Mouse (Mus musculus): ENCODE measurements at regions not wholly inside any gene's neighbourhood (a gene's known extent, or its start where the extent isn't known, plus 50 kb on each side); places are given as distances from the start of the nearest gene placed in this dataset.

DNA sequence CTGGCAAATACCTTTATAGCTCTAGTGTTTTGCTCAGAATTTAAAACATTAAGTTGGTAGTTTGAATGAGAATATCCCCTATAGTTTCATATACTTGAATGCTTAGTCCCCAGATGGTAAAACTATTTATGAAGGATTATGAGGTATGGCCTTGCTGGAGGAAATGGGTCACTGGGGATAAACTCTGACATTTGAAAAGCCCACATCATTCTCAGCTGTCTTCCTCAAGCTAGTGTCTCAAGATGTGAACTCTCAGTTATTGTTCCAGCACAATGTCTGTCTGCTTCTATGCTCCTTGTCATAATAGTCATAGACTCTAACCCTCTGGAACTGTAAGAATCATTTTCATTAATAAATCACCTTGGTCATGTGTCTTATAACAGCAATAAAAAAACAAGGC, 2004.1 kb upstream of the Gm8797 start:
- DNase-seq (ENCODE audit: extremely low spot score, low read depth, low spot score): no peak

DNA sequence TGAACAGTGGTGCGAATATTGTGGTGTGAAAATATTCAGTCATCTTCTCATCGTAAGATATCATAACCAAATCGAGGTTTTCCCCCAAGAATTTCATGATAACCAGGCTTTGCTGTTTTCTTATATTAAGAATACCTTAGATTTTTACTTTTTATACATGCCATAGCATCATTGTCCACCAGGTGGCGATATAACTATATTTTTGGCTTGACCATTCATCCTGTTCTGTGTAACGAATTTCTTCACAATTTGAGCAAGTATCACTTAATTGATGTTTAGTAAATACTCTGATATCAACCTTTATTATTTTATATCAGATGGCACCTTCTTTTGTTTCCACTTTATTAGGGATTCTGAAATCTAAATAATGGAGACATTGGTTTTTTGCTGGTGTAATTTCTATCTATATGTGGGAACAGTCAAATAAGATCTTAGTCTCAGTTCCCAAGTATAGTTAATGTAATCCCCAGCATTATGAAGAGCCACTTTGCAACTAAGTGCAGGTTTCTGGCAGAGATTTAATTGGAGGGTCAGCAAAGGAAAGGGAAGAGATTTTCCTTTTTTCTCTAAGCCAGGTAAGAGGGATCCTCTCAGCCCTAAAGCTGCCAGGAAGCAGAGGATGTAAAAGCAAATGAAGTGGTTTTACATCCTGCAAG, 1998.9 kb upstream of the Gm8797 start:
- DNase-seq (ENCODE audit: extremely low spot score, low read depth, low spot score): peak; percentile 39

DNA sequence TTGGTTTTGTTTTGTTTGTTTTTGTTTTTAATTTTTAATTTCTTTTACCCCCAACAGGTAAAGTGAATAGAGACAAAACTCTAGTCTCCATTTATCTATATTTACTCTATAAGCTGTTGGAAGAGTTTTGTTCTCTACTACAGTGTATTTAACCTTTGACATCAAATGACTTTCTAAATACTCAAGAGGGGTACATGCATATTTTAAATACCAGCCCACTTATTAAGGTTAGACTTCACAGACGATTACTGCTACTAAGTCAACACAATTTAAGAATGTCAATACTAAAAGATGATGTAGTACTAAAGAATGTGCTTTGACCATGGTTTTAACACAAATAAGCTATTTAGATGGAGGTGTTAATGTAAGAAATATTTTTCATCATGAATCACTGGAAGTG, 1989.3 kb upstream of the Gm8797 start:
- no peak for DNase-seq (ENCODE audit: extremely low spot score, low read depth, low spot score)

DNA sequence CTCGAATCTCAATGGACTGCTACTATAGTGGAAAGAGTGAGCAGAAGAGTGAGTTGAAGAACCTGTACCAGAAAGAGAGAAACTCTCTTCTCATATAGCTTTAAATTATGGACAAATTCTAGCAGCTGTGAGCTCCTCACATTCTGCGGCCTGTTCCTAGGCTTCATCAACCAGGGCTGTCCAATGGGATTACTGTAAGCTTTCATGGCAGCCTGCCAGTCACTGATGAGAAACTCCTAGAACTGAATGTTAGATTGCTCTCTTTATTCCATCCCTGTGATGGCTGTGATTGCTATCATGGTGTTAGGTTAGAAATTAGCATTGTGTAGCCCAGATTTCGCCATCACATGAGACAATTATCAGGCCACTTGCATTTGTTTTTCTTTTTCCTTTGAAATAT, 1966.4 kb upstream of the Gm8797 start:
- no peak for DNase-seq (ENCODE audit: extremely low spot score, low read depth, low spot score)

DNA sequence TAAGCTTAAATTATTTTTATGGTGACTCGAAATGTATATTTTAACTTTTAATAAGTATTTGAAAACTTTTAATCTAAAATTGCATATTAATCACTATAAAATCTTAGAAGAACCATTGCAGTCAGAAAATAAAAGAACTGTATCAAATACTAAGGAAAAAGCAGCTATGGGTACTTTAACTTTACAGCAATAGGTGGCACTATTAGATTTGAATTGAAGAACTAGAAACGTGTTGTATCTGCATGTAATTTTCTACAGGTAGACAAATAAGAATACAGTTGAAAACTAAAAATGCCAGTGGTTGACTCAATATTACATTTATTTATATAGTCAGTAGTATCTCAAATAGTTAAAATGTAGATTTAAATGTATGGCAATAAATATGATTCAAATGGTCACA, 1964.6 kb upstream of the Gm8797 start:
- no peak for DNase-seq (ENCODE audit: extremely low spot score, low read depth, low spot score)

DNA sequence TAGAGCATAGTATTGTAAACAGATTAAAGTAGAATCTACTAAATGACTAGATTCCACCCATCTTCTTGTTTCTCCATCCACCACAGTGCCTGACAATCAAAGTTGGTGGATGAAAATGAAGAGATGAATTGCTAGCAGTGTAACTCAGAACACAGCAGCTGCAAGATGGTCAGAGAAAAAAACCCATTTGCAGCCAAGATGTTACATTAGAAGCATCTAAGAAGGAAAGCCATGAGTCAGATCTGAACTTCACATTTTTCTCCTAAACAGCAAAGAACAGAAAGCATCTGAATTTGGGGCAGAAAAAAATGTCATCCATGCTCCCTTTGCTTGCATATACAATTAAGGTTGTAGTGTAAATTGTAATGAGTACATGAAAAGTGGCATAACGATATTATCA, 1942.8 kb upstream of the Gm8797 start:
- no peak for DNase-seq (ENCODE audit: extremely low spot score, low read depth, low spot score)

DNA sequence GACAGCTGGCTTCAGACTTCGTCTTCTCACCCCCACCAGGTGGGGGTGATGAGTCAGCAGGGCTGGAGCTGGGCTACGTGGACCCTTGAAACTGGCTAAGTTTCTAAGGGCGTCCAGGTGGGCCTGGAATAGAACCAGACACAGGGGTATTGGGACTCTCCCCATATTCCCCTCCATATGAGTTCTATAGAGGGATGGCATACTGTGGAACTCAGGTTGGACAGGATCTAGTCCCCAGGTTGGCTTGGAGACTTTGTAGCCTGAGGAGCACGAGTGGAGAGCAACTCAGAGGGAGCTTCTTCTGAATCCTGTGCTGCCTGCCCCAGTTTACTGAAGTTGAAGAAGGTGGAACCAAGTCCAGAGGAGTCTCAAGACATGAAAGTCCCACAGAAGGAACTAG, 1921.6 kb upstream of the Gm8797 start:
- no peak for DNase-seq (ENCODE audit: extremely low spot score, low read depth, low spot score)

DNA sequence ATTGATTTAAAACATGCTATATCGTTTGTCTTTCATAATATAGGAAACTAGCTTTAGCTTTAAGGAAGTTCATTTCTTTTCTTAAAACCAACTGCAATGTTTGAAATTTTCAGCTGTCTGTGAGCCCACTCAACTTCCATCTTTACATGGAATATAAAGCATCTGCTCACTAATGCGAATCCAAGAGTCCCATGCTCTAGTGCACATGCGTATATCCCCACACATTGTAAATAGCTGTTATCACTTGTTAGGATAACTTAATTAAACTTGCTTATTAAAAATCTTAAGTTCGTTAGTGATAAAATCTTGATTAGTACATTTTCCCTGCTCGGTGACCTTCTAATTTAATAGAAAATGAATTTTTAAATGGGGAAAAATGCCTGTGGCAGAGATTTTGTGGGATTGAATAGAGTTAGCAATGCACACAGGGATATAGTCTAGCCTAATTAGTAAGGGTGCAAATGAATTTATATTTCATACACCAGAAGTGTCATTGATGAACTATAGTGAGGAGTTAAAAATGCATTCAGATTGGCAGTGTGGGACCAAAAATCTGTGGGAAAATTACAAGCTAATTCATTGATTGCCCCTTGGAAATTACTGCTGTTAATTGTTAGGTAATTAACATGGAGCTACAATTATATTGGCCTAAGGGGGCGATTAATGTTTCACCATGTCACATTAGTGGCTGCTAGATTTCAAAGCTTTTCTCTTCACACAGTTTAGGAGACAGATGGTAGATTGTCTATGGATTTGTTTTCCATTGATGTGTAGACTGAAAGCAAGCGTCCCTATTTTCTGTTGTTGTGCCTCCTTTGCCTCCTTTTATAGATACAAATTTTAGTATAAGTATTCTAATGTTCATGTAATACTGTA, 1919.0 kb upstream of the Gm8797 start:
- DNase-seq (ENCODE audit: extremely low spot score, low read depth, low spot score): no peak

All from hindlimb bud, embryonic 11.5 days (tissue).